Mouse (Mus musculus) ovary, postnatal 14 days (tissue): ENCODE measurements around the gene Cdkn2c.

Experiments used
- DNase-seq: peaks from one replicate; pipeline ENCODE4 v3.0.0; 2022; ENCODE audit warnings: low spot score

Gene Cdkn2c

DNA sequence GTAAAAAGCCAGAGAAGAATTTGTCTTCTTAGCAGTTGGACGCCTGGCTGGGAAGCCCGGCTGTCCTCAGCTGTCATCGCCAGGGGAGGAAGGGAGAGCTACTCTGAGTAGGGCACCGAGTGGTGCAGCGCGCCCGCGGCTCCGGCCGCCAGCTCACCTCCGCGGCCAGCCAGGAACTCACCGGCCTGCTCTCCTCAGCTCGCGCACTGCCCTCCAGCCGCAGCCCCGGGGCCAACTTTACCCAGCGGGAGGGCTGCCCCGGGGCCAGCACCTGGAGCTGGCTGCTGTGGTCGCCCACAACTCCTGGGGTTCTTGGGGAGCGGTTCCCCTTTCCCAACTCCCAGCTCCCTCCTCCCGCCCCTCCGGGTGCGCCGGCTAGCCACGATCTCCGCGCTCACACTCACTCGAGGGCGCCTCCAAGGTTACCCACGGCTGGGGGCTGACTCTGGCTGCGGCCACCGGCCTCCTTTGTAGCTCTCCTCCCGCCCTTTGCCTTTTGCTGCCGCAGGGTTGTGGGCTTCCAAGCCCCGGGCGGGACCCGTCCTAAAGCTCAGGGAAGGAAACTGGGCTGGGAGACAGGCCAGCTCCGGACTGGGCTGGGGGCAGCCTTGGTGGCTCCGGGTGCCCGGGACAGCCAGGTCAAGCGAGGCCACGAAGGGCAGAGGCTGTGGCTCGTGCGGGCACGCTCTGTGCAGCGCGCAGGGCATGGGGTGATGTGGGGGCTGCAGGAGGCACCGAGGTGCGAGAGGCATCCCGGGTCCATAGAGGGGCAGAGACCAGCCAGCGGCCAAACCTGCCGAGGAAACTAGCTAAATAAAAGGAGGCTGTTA is 9.8 kb downstream of the Cdkn2c start:
- peak; percentile 27 for DNase-seq

- DNase-seq: no peak
These were observed 10.7 kb downstream of the Cdkn2c start for GRCm38 (mm10) chr4:109656301-109656700.

DNA sequence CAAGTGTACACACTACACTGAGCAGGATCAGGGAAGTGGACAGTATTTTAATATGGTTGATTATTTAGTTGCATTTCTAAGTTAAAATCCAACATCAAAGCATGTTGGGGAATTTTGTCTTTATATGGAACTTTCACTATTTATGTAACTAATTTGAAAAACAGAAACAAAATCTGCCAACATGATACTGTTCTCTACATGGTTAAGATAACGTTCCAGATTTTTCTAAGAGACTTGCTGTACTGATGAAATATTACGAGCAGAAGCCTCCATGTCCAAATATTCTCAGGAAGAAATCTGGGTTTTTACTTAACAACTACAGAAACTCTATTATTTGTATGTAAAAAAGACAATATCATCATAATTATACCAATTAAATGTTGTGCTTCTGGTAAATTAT is 11.3 kb downstream of the Cdkn2c start:
- no peak for DNase-seq

DNA sequence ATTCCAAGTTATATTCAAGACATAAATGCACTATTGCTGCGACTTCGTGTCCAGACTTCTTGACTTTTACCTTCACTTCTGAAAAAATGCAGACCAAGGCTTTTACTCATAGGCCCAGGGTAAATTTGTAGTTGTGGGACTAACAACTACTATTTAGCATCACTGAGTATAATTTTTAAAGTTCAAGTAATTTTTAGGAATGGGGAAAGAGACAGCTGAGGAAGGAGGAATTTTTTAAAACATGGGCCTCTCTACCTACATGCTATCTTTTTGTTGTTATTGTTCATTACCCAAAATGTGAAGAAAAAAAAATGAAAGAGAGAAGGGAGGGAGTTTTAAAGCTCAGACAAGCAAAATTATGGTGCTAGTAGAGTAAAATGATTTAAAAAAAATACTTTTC is 12.3 kb downstream of the Cdkn2c start:
- DNase-seq: no peak

GRCm38 (mm10) chr4:109653251-109653650 is 13.7 kb downstream of the Cdkn2c start:
- DNase-seq: no peak

DNA sequence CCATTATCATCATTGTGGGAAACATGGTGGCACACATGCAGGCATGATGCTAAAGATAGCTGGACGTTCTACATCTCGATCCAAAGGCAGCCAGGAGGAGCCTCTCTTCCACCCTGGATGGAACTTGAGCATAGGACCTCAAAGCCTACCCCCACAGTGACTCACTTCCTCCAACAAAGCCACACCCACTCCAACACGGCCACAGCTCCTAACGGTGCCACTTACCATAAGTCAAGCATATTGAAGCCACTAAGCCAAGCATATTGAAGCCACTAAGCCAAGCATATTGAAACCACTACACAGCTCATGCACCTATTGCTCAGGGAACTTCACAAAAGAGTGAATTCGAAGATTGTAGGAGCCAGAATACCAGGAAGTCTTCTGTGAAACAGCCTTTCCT is 17.7 kb downstream of the Cdkn2c start:
- DNase-seq: no peak

DNA sequence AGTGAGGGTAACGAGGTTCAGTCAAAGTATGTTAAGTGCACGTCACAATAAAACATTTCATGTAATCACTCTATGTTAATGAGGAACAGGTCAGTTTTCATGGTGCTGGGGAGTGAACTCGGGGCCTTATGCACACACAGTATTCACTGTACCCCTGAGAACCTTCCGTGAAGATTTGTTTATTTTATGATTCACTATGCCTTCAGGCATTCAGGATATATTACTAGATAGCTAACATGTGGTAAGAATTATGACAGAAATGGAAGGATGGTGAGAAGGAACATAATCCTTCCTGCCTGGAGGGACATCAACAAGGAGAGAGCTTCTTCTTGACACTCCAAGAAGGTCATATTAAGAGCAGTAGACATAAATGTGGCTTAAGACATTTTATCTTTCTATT is 19.7 kb downstream of the Cdkn2c start:
- DNase-seq: no peak

- no peak for DNase-seq
These were observed 25.5 kb downstream of the Cdkn2c start for GRCm38 (mm10) chr4:109641451-109641850.

GRCm38 (mm10) chr4:109640141-109640540 is 26.8 kb downstream of the Cdkn2c start:
- no peak for DNase-seq

DNA sequence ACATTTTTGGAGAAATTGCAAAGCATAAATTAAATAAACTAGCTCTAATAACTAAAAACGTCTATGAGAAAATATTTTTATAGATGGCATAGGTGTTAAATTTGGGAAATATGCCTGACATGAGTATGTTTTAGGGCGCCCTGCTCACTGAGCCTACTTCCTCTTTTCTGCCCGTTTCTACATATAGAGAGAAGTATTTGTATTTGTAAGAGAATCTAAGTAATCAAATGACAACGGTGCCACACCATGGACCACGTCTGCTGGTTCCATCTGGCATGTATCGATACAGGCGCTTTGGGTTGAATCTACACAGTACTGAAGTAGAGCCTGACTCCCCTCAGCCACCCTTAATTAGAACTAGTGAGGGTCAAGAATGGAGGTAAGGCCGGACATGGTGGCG is 27.6 kb downstream of the Cdkn2c start:
- DNase-seq: no peak

DNA sequence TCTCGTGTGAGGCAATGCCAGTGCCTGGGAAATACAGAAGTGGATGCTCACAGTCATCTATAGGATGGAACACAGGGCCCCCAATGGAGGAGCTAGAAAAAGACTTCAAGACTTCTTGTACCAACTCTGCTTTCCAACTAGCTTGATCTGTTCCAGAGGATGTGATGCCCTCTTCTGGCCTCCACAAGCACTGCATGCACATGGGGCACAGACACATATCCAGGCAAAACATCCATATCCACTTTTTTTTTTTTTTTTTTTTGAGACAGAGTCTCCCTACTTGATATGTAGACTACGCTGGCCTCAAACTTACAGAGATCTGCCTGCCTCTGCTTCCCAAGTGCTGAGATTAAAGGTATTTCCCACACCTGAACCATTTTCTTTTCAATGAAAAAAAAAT is 32.0 kb downstream of the Cdkn2c start:
- no peak for DNase-seq

- DNase-seq: no peak
These were observed 36.0 kb downstream of the Cdkn2c start for GRCm38 (mm10) chr4:109631029-109631428.

GRCm38 (mm10) chr4:109630215-109630614 is 36.8 kb downstream of the Cdkn2c start:
- no peak for DNase-seq

GRCm38 (mm10) chr4:109612596-109612995 is 54.4 kb downstream of the Cdkn2c start:
- DNase-seq: no peak
